Mouse (Mus musculus) 416B (cell line): Measurements from ENCODE around the gene Atxn7.
A peak's percentile ranks its signal among the peaks of the same experiment; 100 is the strongest.
"Not testable (repeated sequence)": the region's sequence is repeated elsewhere in the genome, so short reads cannot be mapped to it uniquely, and the experiment has no call there.

Experiments
- DNase-seq: peaks from one replicate; pipeline ENCODE4 v3.0.0; 2011; ENCODE audit warnings: low read depth

Gene Atxn7

GRCm38 (mm10) chr14:13988397-13988796, 27.2 kb downstream of the Atxn7 start:
- peak; percentile 88 for DNase-seq

DNA sequence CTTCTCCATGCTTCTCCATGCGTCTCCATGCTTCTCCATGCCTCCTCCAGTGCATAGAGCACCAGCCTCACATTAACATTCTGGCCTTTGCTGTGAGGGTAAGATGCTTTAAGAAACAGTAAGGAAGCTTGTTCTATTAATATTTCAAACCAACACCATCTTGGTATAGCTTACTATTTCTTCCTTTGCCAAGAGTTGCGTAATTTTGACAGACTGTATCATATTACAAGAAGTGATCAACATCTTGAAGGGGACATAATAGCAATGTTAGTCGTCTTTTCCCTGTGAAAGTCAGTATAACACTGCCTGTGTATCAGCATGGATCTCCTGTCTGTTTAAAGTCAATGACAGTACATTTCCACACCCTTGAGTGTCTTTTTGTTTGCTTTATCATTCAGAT, 29.5 kb downstream of the Atxn7 start:
- DNase-seq: peak; percentile 81

DNA sequence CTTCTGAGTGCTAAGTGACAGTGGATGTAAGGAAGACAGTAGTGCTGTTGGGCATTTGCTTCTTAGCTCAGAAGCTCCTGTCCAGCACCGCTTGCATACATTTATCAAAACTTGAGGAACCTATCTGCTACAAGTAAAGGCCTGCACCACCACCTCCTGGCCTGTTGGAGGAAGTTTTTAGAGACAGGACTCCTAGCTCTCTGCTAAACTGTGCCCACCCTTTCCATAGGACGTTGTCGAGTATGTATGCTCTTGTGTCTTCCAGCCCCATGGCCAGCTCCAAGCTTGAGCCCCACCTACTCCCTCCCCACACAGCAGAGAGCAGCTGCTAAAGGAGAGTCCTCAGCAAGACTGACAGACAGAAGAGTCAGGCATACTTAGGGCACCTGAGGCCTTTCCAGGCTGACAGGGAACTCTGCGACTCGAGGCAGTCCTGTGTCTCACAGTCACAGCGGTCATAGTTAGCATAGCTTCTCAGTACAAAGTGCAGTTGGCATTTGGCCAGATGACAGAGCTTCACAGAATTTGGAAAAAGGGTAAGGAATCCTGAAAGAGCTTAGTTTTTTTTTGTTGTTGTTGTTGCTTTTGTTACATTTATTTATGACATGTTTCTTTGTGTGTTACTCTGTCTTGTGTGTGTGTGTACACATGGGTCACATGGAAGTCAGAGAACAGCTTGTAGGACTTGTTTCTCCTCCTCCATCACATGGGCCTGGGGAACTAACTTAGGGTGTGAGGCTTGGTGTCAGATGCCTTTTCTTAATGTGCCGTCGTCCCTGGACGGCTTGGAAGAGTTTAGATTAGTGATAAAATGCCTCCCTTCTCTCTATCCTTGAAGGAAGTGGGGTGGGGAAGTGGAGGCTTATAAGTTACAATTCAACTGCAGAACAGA, 34.2 kb downstream of the Atxn7 start:
- DNase-seq: peak; percentile 52

- no peak for DNase-seq
Measured at GRCm38 (mm10) chr14:14002771-14003170, 41.5 kb downstream of the Atxn7 start.

DNA sequence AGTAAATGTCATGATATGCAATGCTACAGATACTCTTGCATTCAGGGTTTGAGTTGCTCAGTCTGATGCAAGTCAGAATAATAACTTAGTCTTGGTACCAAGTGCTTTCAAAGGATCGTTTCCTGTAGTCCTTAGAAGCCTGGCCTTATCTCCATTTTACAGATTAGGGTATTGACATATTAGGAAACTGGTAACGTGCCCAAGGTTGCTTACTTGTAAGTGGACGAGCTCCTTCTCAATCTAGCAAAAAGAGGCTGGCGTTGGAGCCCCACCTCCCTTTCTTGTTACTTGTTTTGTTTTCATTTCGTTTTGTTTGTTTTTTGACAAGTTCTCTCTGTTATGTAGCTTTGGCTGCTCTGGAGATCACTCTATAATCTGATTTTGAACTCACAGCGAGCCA, 48.5 kb downstream of the Atxn7 start:
- peak; percentile 53 for DNase-seq

GRCm38 (mm10) chr14:14012383-14013251, 51.4 kb downstream of the Atxn7 start:
- peak; percentile 81 for DNase-seq

DNA sequence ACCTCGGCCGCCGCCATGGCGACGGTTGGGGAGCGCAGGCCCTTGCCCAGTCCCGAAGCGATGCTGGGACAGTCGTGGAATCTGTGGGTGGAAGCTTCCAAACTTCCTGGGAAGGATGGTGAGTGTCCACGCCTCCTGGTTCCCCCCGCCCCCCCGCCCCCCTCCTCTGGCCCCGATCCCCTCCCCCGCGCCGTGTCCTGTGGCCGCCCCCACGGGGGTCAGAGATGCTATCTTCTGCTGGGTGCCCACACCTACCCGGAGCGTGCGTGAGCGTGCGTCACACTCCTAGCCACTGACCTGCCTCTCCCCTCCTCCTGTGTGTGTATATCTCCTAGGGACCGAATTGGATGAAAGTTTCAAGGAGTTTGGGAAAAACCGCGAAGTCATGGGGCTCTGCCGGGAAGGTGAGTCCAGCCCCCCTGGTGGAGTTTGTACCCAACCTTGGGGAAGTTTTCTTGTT, 52.0 kb downstream of the Atxn7 start:
- DNase-seq: peak; percentile 31

GRCm38 (mm10) chr14:14014636-14015375, 53.6 kb downstream of the Atxn7 start:
- peak; percentile 32 for DNase-seq

- peak; percentile 20 for DNase-seq
Measured at GRCm38 (mm10) chr14:14019155-14019894, 58.1 kb downstream of the Atxn7 start.

DNA sequence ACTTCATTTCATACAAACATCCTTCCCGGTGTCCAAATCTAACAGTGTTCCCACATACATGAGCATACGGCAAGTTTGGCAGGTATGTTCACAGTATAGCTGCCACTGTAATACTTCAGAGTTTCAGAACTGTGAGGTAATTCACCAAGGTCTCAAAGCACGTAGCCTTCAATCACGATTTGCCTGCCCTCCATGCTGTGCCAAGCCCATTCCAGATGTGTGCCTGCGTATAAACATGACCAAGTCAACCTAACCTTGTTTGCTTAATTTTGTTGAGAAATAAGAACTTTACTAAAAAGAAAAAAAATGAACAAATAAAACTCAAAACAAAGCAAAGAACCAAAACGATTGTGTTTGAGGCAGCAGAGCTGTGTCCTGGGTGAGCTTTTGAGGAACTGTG, 60.0 kb downstream of the Atxn7 start:
- no peak for DNase-seq

- no peak for DNase-seq
Measured at GRCm38 (mm10) chr14:14025870-14026269, 64.6 kb downstream of the Atxn7 start.

- DNase-seq: no peak
Measured at GRCm38 (mm10) chr14:14030621-14031020, 69.4 kb downstream of the Atxn7 start.

DNA sequence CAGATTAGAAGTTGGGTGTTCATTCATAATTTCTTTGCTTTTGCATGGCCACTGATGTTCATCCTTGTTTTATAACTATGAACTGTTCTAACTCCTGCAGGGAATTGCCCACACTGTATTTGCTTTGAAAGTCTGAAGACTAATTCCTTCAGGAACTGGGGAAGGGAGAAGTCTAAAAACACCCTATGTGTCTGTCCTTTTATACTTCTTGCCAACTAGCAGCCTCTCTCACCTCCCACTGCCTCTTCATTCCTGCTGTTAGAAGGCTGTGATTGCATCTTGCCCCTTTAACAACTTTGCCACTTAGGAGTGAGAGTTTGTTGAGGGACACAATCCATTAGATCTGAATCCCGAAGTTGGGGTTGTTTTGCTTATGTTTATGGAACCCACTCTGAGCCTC, 71.6 kb downstream of the Atxn7 start:
- no peak for DNase-seq

GRCm38 (mm10) chr14:14036352-14036751, 75.1 kb downstream of the Atxn7 start:
- no peak for DNase-seq

- peak; percentile 9 for DNase-seq
Measured at GRCm38 (mm10) chr14:14038233-14038632, 77.0 kb downstream of the Atxn7 start.

DNA sequence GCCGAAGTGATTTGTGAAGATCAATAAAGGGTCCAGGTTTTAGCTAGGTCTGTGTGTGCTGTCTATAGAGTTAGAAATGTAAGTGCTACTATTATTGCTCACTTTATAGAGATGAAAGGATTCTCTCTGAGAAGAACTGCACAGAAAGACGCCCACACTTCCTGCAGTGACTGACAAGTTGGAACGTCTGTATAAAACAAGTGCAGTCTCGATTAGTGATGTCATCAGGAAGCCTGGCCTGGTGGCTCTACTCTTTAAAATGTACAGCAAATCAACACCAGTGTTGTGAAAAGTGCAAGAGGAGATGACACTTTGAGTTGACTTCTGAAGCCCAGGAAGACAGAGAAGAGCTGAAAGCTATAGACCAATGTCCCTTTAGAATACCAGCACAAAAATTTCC, 81.1 kb downstream of the Atxn7 start:
- peak; percentile 13 for DNase-seq

- DNase-seq: peak; percentile 46
Measured at GRCm38 (mm10) chr14:14054386-14054785, 93.1 kb downstream of the Atxn7 start.

DNA sequence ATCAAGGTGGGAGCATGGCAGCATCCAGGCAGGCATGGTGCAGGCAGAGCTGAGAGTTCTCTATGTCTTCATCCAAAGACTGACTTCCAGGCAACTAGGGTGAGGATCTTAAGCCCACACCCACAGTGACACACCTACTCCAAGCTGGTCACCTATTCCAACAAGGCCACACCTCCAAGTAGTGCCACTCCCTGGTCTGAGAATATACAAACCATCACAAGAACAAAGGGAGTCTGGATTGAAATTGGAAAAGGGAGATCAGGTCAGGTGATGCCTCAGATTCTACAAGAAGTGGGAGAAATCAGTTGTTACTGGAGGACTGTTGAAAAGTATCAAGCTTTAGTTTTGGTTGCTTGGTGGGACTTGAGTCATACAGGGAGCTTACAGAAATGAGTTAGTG, 98.4 kb downstream of the Atxn7 start:
- DNase-seq: not testable (repeated sequence)

DNA sequence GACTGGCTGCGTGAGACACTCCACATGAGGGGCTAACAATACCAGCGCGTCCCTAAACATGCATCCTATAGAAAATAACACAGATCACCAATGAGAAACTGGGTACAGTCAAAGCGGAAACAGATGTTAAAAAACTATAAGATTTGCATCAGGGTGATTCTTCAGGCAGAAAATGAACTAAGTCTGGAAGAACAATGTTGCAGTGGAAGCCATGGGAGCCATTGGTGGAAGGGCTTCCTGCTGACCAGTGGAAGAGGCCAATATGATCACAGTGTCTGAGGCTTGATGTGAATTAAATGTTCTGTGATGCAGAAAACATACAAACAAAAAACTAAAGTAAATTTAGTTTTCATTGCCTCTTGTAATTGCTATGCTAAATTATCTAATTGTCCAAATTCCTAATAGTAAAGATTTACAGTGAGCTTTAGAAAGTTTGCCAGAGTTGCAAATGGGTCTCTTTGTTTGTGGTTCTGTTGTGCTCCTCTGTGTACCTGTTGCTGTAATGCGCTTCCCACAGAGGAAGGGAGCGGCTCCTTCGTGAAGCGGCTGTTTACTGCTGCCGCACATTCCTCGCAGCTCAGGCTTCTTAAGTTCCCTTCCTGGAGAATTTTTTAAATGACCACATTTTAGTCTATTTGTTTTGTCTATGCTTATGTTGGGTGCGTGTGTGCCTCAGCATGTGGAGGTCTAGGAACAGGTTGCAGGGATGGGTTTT, 101.4 kb downstream of the Atxn7 start:
- no peak for DNase-seq

DNA sequence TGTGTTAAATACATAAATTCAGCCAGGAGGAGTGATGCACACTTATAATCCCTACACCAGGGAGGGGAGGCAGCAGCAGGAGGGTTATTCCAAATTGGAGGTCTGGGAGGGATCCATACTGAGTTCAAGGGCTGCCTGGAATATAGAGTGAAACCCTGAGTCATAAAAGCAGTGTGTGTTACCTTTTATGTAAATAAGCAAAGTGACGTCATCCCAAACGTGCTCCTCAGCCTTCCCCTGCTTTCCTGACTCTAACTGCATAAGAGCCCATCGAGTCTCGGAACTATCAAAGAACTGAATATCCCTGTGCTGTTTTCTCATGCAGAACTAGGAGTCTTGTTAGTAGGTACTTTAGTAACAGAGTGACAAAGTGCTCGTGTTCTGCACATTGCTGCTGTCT, 102.1 kb downstream of the Atxn7 start:
- DNase-seq: no peak
